Mouse (Mus musculus) CH12.LX (cell line): Measurements from ENCODE around the gene Il27ra. TPM values are rescaled to one million over a fixed set of nuclear protein-coding genes. Genes with fewer than 3 reads are reported as not detected.
A peak's percentile ranks its signal among the peaks of the same experiment; 100 is the strongest.

ENCODE experiments used
- DNase-seq: peaks from one replicate; pipeline ENCODE4 v3.0.0-alpha.2; 2013; ENCODE audit errors: extremely low read depth
- H3K27ac ChIP-seq: 2 replicates; pipeline ENCODE4 v1.5.1; 2012; ENCODE audit warnings: low read depth, mild to moderate bottlenecking, control low read depth, moderate library complexity; ENCODE audit not compliant: insufficient read depth
- H3K27me3 ChIP-seq: replicated peaks from 2 replicates; pipeline ENCODE3; 2012; ENCODE audit warnings: inconsistent platforms
- H3K36me3 ChIP-seq, 2 experiments: replicated peaks in 1 of 2; 2 replicates each; pipeline versions ENCODE3 to v1.6.1; 2012; ENCODE audit warnings: inconsistent platforms in 1 of 2, low read length in 1 of 2, mild to moderate bottlenecking in 1 of 2, mixed read lengths in 1 of 2, moderate library complexity in 1 of 2; ENCODE audit not compliant: control insufficient read depth in 1 of 2, insufficient read depth in 1 of 2
- H3K4me1 ChIP-seq, 2 experiments: 2 replicates each; pipeline ENCODE4 v1.6.1; 2012; ENCODE audit warnings: inconsistent platforms in 1 of 2, moderate library complexity in 1 of 2; ENCODE audit not compliant: insufficient read depth in 2 of 2, control insufficient read depth in 1 of 2
- H3K4me2 ChIP-seq: 2 replicates; pipeline ENCODE4 v1.6.1; 2012; ENCODE audit warnings: low read depth, mild to moderate bottlenecking, control low read depth; ENCODE audit not compliant: poor library complexity, insufficient read depth, severe bottlenecking
- H3K4me3 ChIP-seq, 3 experiments: fragments of 150-350 bp in 1 of 3; sonication (generic) in 1 of 3; replicated peaks in 1 of 3; 2 replicates each; pipeline versions ENCODE3 to v1.5.1; 2011 to 2012; ENCODE audit warnings: low read depth in 2 of 3, low read length in 2 of 3, mild to moderate bottlenecking in 2 of 3, moderate library complexity in 2 of 3, control low read depth in 1 of 3, improper control_type of control experiment in 1 of 3, inconsistent platforms in 1 of 3, mixed read lengths in 1 of 3; ENCODE audit not compliant: poor library complexity in 1 of 3
- H3K79me2 ChIP-seq: replicated peaks from 2 replicates; pipeline ENCODE4 v1.6.1; 2012; ENCODE audit warnings: mild to moderate bottlenecking, moderate library complexity; ENCODE audit not compliant: control insufficient read depth, poor library complexity, insufficient read depth, severe bottlenecking; ENCODE audit errors: extremely low read depth
- H3K9ac ChIP-seq: 2 replicates; pipeline ENCODE4 v1.6.1; 2012; ENCODE audit warnings: low read depth, mild to moderate bottlenecking, control low read depth, moderate library complexity; ENCODE audit not compliant: insufficient read depth
- H3K9me3 ChIP-seq: replicated peaks from 2 replicates; pipeline ENCODE3; 2012; ENCODE audit warnings: low read length, inconsistent platforms, mixed read lengths
- BHLHE40 ChIP-seq: IDR thresholded peaks from 2 replicates; pipeline ENCODE4 v1.6.1; 2011; ENCODE audit warnings: mild to moderate bottlenecking, low read depth, low read length, improper control_type of control experiment
- CHD2 ChIP-seq: IDR thresholded peaks from 2 replicates; pipeline ENCODE4 v1.6.1; 2011; ENCODE audit warnings: low read length, improper control_type of control experiment
- E2F4 ChIP-seq: IDR thresholded peaks from 2 replicates; pipeline ENCODE4 v1.6.1; 2011; ENCODE audit warnings: low read depth, low read length, improper control_type of control experiment; ENCODE audit not compliant: insufficient replicate concordance
- ELF1 ChIP-seq: IDR thresholded peaks from 2 replicates; pipeline ENCODE4 v1.6.1; 2014; ENCODE audit warnings: low read depth, mild to moderate bottlenecking, inconsistent platforms, low read length, improper control_type of control experiment
- ETS1 ChIP-seq: conservative IDR thresholded peaks from 2 replicates; pipeline ENCODE4 v1.6.1; 2012; ENCODE audit warnings: low read depth, mild to moderate bottlenecking, inconsistent platforms, low read length, improper control_type of control experiment, moderate library complexity
- GABPA ChIP-seq: IDR thresholded peaks from 2 replicates; pipeline ENCODE4 v1.6.1; 2012; ENCODE audit warnings: low read depth, low read length, improper control_type of control experiment, inconsistent platforms; ENCODE audit not compliant: insufficient replicate concordance
- HCFC1 ChIP-seq: IDR thresholded peaks from 2 replicates; pipeline ENCODE4 v1.6.1; 2012; ENCODE audit warnings: low read depth, mild to moderate bottlenecking, inconsistent platforms, low read length, improper control_type of control experiment
- JUN ChIP-seq: IDR thresholded peaks from 2 replicates; pipeline ENCODE4 v1.6.1; 2011; ENCODE audit warnings: low read depth, mild to moderate bottlenecking, low read length, improper control_type of control experiment, moderate library complexity; ENCODE audit not compliant: insufficient read depth
- JUND ChIP-seq: conservative IDR thresholded peaks from 2 replicates; pipeline ENCODE4 v1.6.1; 2011; ENCODE audit warnings: low read depth, low read length, improper control_type of control experiment
- KAT2A ChIP-seq: IDR thresholded peaks from 2 replicates; pipeline ENCODE4 v1.6.1; 2012; ENCODE audit warnings: low read length, improper control_type of control experiment, inconsistent platforms; ENCODE audit not compliant: insufficient replicate concordance
- MEF2A ChIP-seq: IDR thresholded peaks from 2 replicates; pipeline ENCODE4 v1.6.1; 2014; ENCODE audit warnings: low read depth, mild to moderate bottlenecking, inconsistent platforms, low read length, improper control_type of control experiment, borderline replicate concordance
- MXI1 ChIP-seq: IDR thresholded peaks from 2 replicates; pipeline ENCODE4 v1.6.1; 2011; ENCODE audit warnings: mild to moderate bottlenecking, low read depth, low read length, improper control_type of control experiment
- MYC ChIP-seq: IDR thresholded peaks from 2 replicates; pipeline ENCODE4 v1.6.1; 2011; ENCODE audit warnings: low read depth, mild to moderate bottlenecking, improper control_type of control experiment, low read length
- NRF1 ChIP-seq: IDR thresholded peaks from 2 replicates; pipeline ENCODE4 v1.6.1; 2014; ENCODE audit warnings: low read depth, mild to moderate bottlenecking, inconsistent platforms, low read length, improper control_type of control experiment, moderate library complexity
- POLR2A ChIP-seq: IDR thresholded peaks from 2 replicates; pipeline ENCODE4 v1.6.1; 2011; ENCODE audit warnings: low read depth, mild to moderate bottlenecking, improper control_type of control experiment, low read length
- SIN3A ChIP-seq: IDR thresholded peaks from 2 replicates; pipeline ENCODE4 v1.6.1; 2012; ENCODE audit warnings: low read length, improper control_type of control experiment, inconsistent platforms
- SMC3 ChIP-seq: IDR thresholded peaks from 2 replicates; pipeline ENCODE4 v1.6.1; 2011; ENCODE audit warnings: low read depth, low read length, improper control_type of control experiment
- TBP ChIP-seq: conservative IDR thresholded peaks from 2 replicates; pipeline ENCODE4 v1.6.1; 2011; ENCODE audit warnings: low read depth, low read length, improper control_type of control experiment
- TCF12 ChIP-seq: IDR thresholded peaks from 2 replicates; pipeline ENCODE4 v1.6.1; 2014; ENCODE audit warnings: low read depth, mild to moderate bottlenecking, inconsistent platforms, low read length, improper control_type of control experiment
- UBTF ChIP-seq: IDR thresholded peaks from 2 replicates; pipeline ENCODE4 v1.6.1; 2012; ENCODE audit warnings: low read depth, mild to moderate bottlenecking, inconsistent platforms, low read length, improper control_type of control experiment, moderate library complexity
- USF1 ChIP-seq: IDR thresholded peaks from 2 replicates; pipeline ENCODE4 v1.6.1; 2014; ENCODE audit warnings: low read depth, mild to moderate bottlenecking, inconsistent platforms, low read length, improper control_type of control experiment
- ZKSCAN1 ChIP-seq: IDR thresholded peaks from 2 replicates; pipeline ENCODE4 v1.6.1; 2012; ENCODE audit warnings: low read depth, inconsistent platforms, low read length, improper control_type of control experiment, borderline replicate concordance
- ZMIZ1 ChIP-seq: IDR thresholded peaks from 2 replicates; pipeline ENCODE4 v1.6.1; 2012; ENCODE audit warnings: low read depth, mild to moderate bottlenecking, inconsistent platforms, low read length, improper control_type of control experiment
- ZNF384 ChIP-seq: IDR thresholded peaks from 2 replicates; pipeline ENCODE4 v1.6.1; 2012; ENCODE audit warnings: low read depth, low read length, improper control_type of control experiment, inconsistent platforms
- dilution Hi-C: fragments of 300-500 bp; cut with MboI; formaldehyde crosslinking; loops from 2 replicates; pipeline ENCODE4 v1.14.3; 2020; ENCODE audit warnings: low sequenced_read_pairs; ENCODE audit not compliant: extremely low pct_unique_long_range_greater_than_20kb, extremely low pct_ligation_motif_present
- in situ Hi-C: fragments of 300-500 bp; cut with MboI; formaldehyde crosslinking; loops from 3 replicates; pipeline ENCODE4 v1.14.3; 2019; ENCODE audit warnings: low sequenced_read_pairs, low pct_ligation_motif_present, low pct_unique_long_range_greater_than_20kb, mixed read lengths
- polyA plus RNA-seq: library from polyadenylated mRNA; unstranded; fragments of >175 nt; gene quantifications from 2 replicates; pipeline ENCODE4 v1.2.1, GENCODE M21; 2012; ENCODE audit warnings: low read depth; ENCODE audit not compliant: insufficient read length
- total RNA-seq, 2 experiments: library from RNA; depleted of rRNA; stranded (reverse); fragments of 300-350 nt in 1 of 2; fragments of >200 nt in 1 of 2; gene quantifications; 2 replicates each; pipeline ENCODE4 v1.2.3; 2012 to 2014

Il27ra gene
- total and polyA plus RNA-seq, 3 experiments: 1.4 to 2.4 (median 2.3) TPM

GRCm38 (mm10) chr8:83994030-83994429 lies 48.4 kb downstream of the Il27ra start:
- peak; percentile 77 for TF ChIP-seq ZNF384
- TF ChIP-seq MYC: no peak
- dilution Hi-C loops (no loop called here), in situ Hi-C loops (no loop called here)
- Histone ChIP-seq H3K9me3 (no peaks in the 10 kb centered on the region), H3K79me2 (peaks cover 2% of the 10 kb centered on the region; the same call in 1 of the 2 replicates), H3K27ac (no peak overlapping the region), H3K27me3 (no peaks in the 10 kb centered on the region), H3K4me1 (peaks cover 2 to 20% of the 10 kb centered on the region in 2 experiments), H3K4me2 (no peak overlapping the region), H3K4me3 (no peak overlapping the region), H3K36me3 (peaks cover 18 to 32% of the 10 kb centered on the region in 2 experiments), H3K9ac (no peak overlapping the region)
- no peak for DNase-seq

- no peak overlapping the region for H3K4me2 ChIP-seq
- H3K9ac ChIP-seq: no peak overlapping the region
- H3K9me3 ChIP-seq: no peaks in the 10 kb centered on the region
- dilution Hi-C loops (no loop called here), in situ Hi-C loops (no loop called here)
- H3K27ac ChIP-seq: no peak overlapping the region
- DNase-seq: no peak
- H3K36me3 ChIP-seq: peaks cover 24 to 42% of the 10 kb centered on the region in 2 experiments
- TF ChIP-seq NRF1: no peak
- TF ChIP-seq BHLHE40: no peak
- TF ChIP-seq ETS1: no peak
- no peak for TF ChIP-seq POLR2A
- TF ChIP-seq JUND: no peak
- TF ChIP-seq MEF2A: no peak
- TF ChIP-seq USF1: no peak
- no peak for TF ChIP-seq SMC3
- TF ChIP-seq ZKSCAN1: no peak
- no peak for TF ChIP-seq HCFC1
- no peaks in the 10 kb centered on the region for H3K79me2 ChIP-seq
- peaks cover 0 to 29% of the 10 kb centered on the region in 2 experiments; a peak in 2 of 4 replicates for H3K4me1 ChIP-seq
- H3K27me3 ChIP-seq: no peaks in the 10 kb centered on the region
- no peak overlapping the region for H3K4me3 ChIP-seq
Measured at GRCm38 (mm10) chr8:83992488-83992887, 49.9 kb downstream of the Il27ra start.

GRCm38 (mm10) chr8:83990170-83990569 lies 52.2 kb downstream of the Il27ra start:
- H3K27ac ChIP-seq: no peak overlapping the region
- H3K27me3 ChIP-seq: no peaks in the 10 kb centered on the region
- TF ChIP-seq SIN3A (no peak), POLR2A (no peak), ZMIZ1 (no peak), GABPA (no peak), MXI1 (no peak), ELF1 (no peak), CHD2 (no peak), MYC (no peak), HCFC1 (no peak), ZKSCAN1 (no peak), JUN (no peak), TCF12 (no peak), TBP (no peak), KAT2A (no peak), E2F4 (no peak), UBTF (no peak)
- TF ChIP-seq, all 38 proteins: peak for 0
- Histone ChIP-seq H3K4me2 (no peak overlapping the region), H3K79me2 (no peaks in the 10 kb centered on the region), H3K4me1 (peaks cover 0 to 42% of the 10 kb centered on the region in 2 experiments; a peak in 2 of 4 replicates), H3K4me3 (no peak overlapping the region), H3K9me3 (no peaks in the 10 kb centered on the region), H3K9ac (no peak overlapping the region), H3K36me3 (peaks cover 31 to 59% of the 10 kb centered on the region in 2 experiments)
- DNase-seq: no peak
- in situ Hi-C loops (no loop called here), dilution Hi-C loops (no loop called here)
